Mouse (Mus musculus) CH12F3 (cell line): Measurements from ENCODE around the gene Gpr180.

ENCODE experiments used
- in situ Hi-C: fragments of 300-500 bp; cut with MboI; formaldehyde crosslinking; loops from 2 replicates; pipeline ENCODE4 v1.14.3; 2020; ENCODE audit warnings: low sequenced_read_pairs

Gene Gpr180

GRCm38 (mm10) chr14:118202006-118202405 lies 65.0 kb downstream of the Gpr180 start:
- in situ Hi-C loops = loop anchor here (25.0 kb wide), 1 partner anchor 560 kb away; no protein-coding TSS in a partner anchor

DNA sequence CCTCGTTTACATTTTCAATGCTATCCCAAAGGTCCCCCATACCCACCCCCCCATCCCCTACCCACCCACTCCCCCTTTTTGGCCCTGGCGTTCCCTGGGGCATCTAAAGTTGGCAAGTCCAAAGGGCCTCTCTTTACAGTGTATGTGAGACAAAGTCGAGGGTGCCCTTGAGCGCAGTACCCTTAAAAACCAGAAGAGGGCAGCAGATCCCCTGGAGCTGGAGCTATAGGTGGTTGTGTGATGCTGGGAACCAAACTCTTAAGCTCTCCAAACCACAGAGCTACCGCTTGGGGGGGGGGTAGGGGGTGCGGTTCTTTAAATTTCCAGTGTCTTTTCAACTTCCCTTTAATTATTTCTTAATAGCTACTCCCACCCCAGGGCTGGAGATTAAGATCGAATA lies 66.1 kb downstream of the Gpr180 start:
- in situ Hi-C loops = loop anchor here (25.0 kb wide), 1 partner anchor 559 kb away; no protein-coding TSS in a partner anchor

- in situ Hi-C loops = loop anchor here (25.0 kb wide), 1 partner anchor 555 kb away; no protein-coding TSS in a partner anchor
Observed at GRCm38 (mm10) chr14:118207347-118207746, 70.4 kb downstream of the Gpr180 start.

DNA sequence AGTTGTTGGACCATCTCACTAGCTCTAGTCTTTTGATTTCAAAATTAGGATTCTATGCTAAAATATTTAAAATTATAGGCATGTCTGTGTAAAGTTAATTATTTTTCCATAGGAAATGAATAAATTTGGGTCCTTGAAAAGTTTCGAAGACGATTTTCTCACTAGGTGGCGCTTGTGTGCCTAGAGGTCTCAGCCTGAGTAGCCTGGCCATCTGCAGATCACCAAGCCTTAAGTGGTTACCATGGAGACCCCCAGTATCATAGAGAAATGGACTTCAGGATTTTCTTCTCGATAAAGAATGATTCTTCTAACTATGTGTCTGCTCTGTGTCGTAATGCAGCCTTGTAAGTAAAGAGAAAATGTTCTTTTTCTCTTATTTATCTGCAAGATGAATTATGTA lies 72.7 kb downstream of the Gpr180 start:
- in situ Hi-C loops = loop anchor here (5.0 to 25.0 kb wide), 2 partner anchors 378 to 553 kb away; no protein-coding TSS in a partner anchor

DNA sequence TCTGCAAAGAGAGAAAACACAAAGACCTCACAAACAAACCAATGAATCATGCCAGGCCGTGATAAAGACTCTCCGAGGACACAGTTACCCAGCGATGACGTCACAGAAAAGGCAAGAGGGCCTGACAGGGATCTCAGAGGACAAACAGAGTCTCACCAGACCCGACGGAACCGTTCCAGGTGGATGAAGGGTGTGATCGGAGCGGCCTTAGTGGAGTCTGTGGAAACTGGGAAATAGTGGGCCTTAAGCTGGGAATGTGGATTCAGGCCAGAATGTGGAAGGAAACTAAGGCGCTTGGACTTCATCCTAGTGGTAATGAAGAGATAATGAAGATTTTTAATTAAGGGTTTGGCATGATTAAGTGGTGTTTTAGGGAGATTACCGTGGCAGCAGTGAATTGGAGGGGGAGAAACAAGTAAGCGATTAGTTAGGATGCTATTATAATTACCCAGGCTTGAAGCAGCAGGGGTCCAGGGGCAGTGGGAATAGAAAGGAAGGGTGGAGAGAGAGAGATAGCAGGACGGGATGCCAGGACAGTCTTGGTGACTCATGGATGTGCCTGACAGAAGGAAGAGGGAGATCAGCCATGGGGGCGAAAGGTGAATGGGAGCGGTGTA lies 75.3 kb downstream of the Gpr180 start:
- in situ Hi-C loops = loop anchor here (5.0 to 25.0 kb wide), 2 partner anchors 375 to 550 kb away; no protein-coding TSS in a partner anchor
